Mouse (Mus musculus) embryonic facial prominence, embryonic 10.5 days (tissue): ENCODE measurements at regions not wholly inside any gene's neighbourhood (a gene's known extent, or its start where the extent isn't known, plus 50 kb on each side); places are given as distances from the start of the nearest gene placed in this dataset.
"Not testable (repeated sequence)": the region's sequence is repeated elsewhere in the genome, so short reads cannot be mapped to it uniquely, and the experiment has no call there.

Source experiments
- DNase-seq: peaks from one replicate; pipeline ENCODE4 v3.0.0-alpha.2; 2017; ENCODE audit warnings: low spot score
- H3K27ac ChIP-seq: fragments of 300-500 bp; sonication (generic); replicated peaks from 2 replicates; pipeline ENCODE4 v1.5.1; 2016; ENCODE audit warnings: mild to moderate bottlenecking
- H3K27me3 ChIP-seq: fragments of 300-500 bp; sonication (generic); replicated peaks from 2 replicates; pipeline ENCODE4 v1.6.1; 2016; ENCODE audit warnings: low read depth, mild to moderate bottlenecking; ENCODE audit not compliant: poor library complexity, severe bottlenecking
- H3K36me3 ChIP-seq: fragments of 300-500 bp; sonication (generic); replicated peaks from 2 replicates; pipeline ENCODE4 v1.6.1; 2016; ENCODE audit warnings: mild to moderate bottlenecking, moderate library complexity
- H3K4me1 ChIP-seq: fragments of 300-500 bp; sonication (generic); 2 replicates; pipeline ENCODE4 v1.6.1; 2016
- H3K4me3 ChIP-seq: fragments of 300-500 bp; sonication (generic); 2 replicates; pipeline ENCODE4 v1.5.1; 2016; ENCODE audit warnings: mild to moderate bottlenecking, moderate library complexity
- H3K9me3 ChIP-seq: fragments of 300-500 bp; sonication (generic); 2 replicates; pipeline ENCODE4 v1.6.1; 2016; ENCODE audit warnings: mild to moderate bottlenecking
- WGBS: fragments of 180-500 bp; shearing (Covaris S2); methylation state at CpG from one replicate; pipeline ENCODE4 v1.1.7; 2016; 5-methylcytosine and 5-hydroxymethylcytosine counted together

- not testable (repeated sequence) for H3K27ac ChIP-seq, H3K27me3 ChIP-seq, H3K4me1 ChIP-seq, DNase-seq, H3K36me3 ChIP-seq, H3K4me3 ChIP-seq
- WGBS = 92% methylated on average over 20 of the region's 20 CpGs
- peaks cover 48% of the 10 kb centered on the region for H3K9me3 ChIP-seq
Measured at GRCm38 (mm10) chr9:3116311-3116710, 79.6 kb downstream of the Gm10715 start.

- Histone ChIP-seq H3K36me3 (no peaks in the 10 kb centered on the region), H3K4me3 (no peak overlapping the region), H3K27me3 (no peaks in the 10 kb centered on the region), H3K4me1 (no peaks in the 10 kb centered on the region), H3K27ac (no peak overlapping the region), H3K9me3 (peaks cover 65% of the 10 kb centered on the region)
- no peak for DNase-seq
Measured at GRCm38 (mm10) chr9:3161181-3161580, 124.5 kb downstream of the Gm10715 start.

GRCm38 (mm10) chr9:3184343-3184742 lies 147.7 kb downstream of the Gm10715 start:
- no peaks in the 10 kb centered on the region for H3K4me1 ChIP-seq
- peaks cover 74% of the 10 kb centered on the region for H3K9me3 ChIP-seq
- H3K27ac ChIP-seq = no peak overlapping the region
- H3K4me3 ChIP-seq = no peak overlapping the region
- no peaks in the 10 kb centered on the region for H3K27me3 ChIP-seq
- no peak for DNase-seq
- no peaks in the 10 kb centered on the region for H3K36me3 ChIP-seq

GRCm38 (mm10) chr9:3199151-3200018 lies 135.6 kb upstream of the Alkbh8 start:
- Histone ChIP-seq H3K4me3 (peak overlapping the region; percentile 21; the same call in 1 of the 2 replicates), H3K27me3 (no peaks in the 10 kb centered on the region), H3K27ac (no peak overlapping the region), H3K9me3 (peaks cover 34% of the 10 kb centered on the region), H3K4me1 (no peaks in the 10 kb centered on the region), H3K36me3 (no peaks in the 10 kb centered on the region)
- 38% methylated on average over 33 of the region's 33 CpGs for WGBS
- peak; percentile 8 for DNase-seq

- Histone ChIP-seq H3K9me3 (peaks cover 38% of the 10 kb centered on the region), H3K4me3 (peak overlapping the region; percentile 21; the same call in 1 of the 2 replicates)
- H3K36me3 ChIP-seq, H3K4me1 ChIP-seq, H3K27ac ChIP-seq, DNase-seq, H3K27me3 ChIP-seq: not testable (repeated sequence)
- 62% methylated on average over 16 of the region's 16 CpGs for WGBS
Measured at GRCm38 (mm10) chr9:3200019-3200347, 135.0 kb upstream of the Alkbh8 start.

- H3K9me3 ChIP-seq = peaks cover 24% of the 10 kb centered on the region
- WGBS = 90% methylated on average over 1 of the region's 1 CpGs
- H3K4me1 ChIP-seq, H3K27me3 ChIP-seq, H3K27ac ChIP-seq, H3K4me3 ChIP-seq, H3K36me3 ChIP-seq, DNase-seq: not testable (repeated sequence)
Measured at GRCm38 (mm10) chr9:3208120-3208519, 126.8 kb upstream of the Alkbh8 start.

GRCm38 (mm10) chr9:3258396-3259300 lies 76.3 kb upstream of the Alkbh8 start:
- no peak overlapping the region for H3K27ac ChIP-seq
- no peaks in the 10 kb centered on the region for H3K4me1 ChIP-seq
- no peaks in the 10 kb centered on the region for H3K36me3 ChIP-seq
- H3K4me3 ChIP-seq = no peak overlapping the region
- WGBS = 67% methylated on average over 10 of the region's 10 CpGs
- peak; percentile 92 for DNase-seq
- H3K27me3 ChIP-seq = no peaks in the 10 kb centered on the region
- H3K9me3 ChIP-seq = peaks cover 86% of the 10 kb centered on the region

- peaks cover 79% of the 10 kb centered on the region for H3K9me3 ChIP-seq
- WGBS = 82% methylated on average over 5 of the region's 5 CpGs
- no peak for DNase-seq
Measured at GRCm38 (mm10) chr9:3260181-3260580, 74.8 kb upstream of the Alkbh8 start.

GRCm38 (mm10) chr9:3260860-3261259 lies 74.1 kb upstream of the Alkbh8 start:
- Histone ChIP-seq H3K27me3 (no peaks in the 10 kb centered on the region), H3K4me3 (no peak overlapping the region), H3K9me3 (peaks cover 79% of the 10 kb centered on the region), H3K36me3 (no peaks in the 10 kb centered on the region), H3K4me1 (no peaks in the 10 kb centered on the region), H3K27ac (no peak overlapping the region)
- 83% methylated on average over 2 of the region's 2 CpGs for WGBS
- no peak for DNase-seq

More at GRCm38 (mm10) chr9:3260181-3260580, 74.8 kb upstream of the Alkbh8 start:
- no peak overlapping the region for H3K4me3 ChIP-seq
- no peaks in the 10 kb centered on the region for H3K36me3 ChIP-seq
- no peaks in the 10 kb centered on the region for H3K4me1 ChIP-seq
- H3K27me3 ChIP-seq = no peaks in the 10 kb centered on the region
- no peak overlapping the region for H3K27ac ChIP-seq

- Histone ChIP-seq H3K27ac (no peak overlapping the region), H3K4me1 (no peaks in the 10 kb centered on the region), H3K4me3 (no peak overlapping the region), H3K36me3 (no peaks in the 10 kb centered on the region), H3K9me3 (peaks cover 62% of the 10 kb centered on the region), H3K27me3 (no peaks in the 10 kb centered on the region)
- no peak for DNase-seq
Measured at GRCm38 (mm10) chr9:3264467-3264866, 70.5 kb upstream of the Alkbh8 start.

- H3K4me1 ChIP-seq, H3K36me3 ChIP-seq, H3K27ac ChIP-seq, H3K4me3 ChIP-seq, H3K27me3 ChIP-seq, DNase-seq: not testable (repeated sequence)
- H3K9me3 ChIP-seq = peaks cover 50% of the 10 kb centered on the region
- 83% methylated on average over 8 of the region's 8 CpGs for WGBS
Measured at GRCm38 (mm10) chr9:3280496-3280895, 54.4 kb upstream of the Alkbh8 start.

GRCm38 (mm10) chr9:3281906-3282305 lies 53.0 kb upstream of the Alkbh8 start:
- H3K4me1 ChIP-seq, H3K27me3 ChIP-seq, DNase-seq, H3K27ac ChIP-seq, H3K4me3 ChIP-seq, H3K36me3 ChIP-seq: not testable (repeated sequence)
- WGBS = 88% methylated on average over 3 of the region's 3 CpGs
- peaks cover 40% of the 10 kb centered on the region for H3K9me3 ChIP-seq

GRCm38 (mm10) chr9:3283381-3283780 lies 51.6 kb upstream of the Alkbh8 start:
- peaks cover 33% of the 10 kb centered on the region for H3K9me3 ChIP-seq
- H3K4me3 ChIP-seq, H3K36me3 ChIP-seq: not testable (repeated sequence)

More at GRCm38 (mm10) chr9:3283381-3283780, 51.6 kb upstream of the Alkbh8 start:
- H3K4me1 ChIP-seq, H3K27ac ChIP-seq, DNase-seq, H3K27me3 ChIP-seq: not testable (repeated sequence)
- 90% methylated on average over 9 of the region's 9 CpGs for whole genome bisulfite sequencing
